Mouse (Mus musculus) midbrain, postnatal 0 days (tissue): Measurements from ENCODE around the gene Ndel1. TPM values are rescaled to one million over a fixed set of nuclear protein-coding genes. Genes with fewer than 3 reads are reported as not detected.
A peak's percentile ranks its signal among the peaks of the same experiment; 100 is the strongest.

Source experiments
- ATAC-seq: fragments of 200-750 bp; cut with Nextera tagmentation; 2 replicates; pipeline ENCODE4 v1.8.0; 2017; ENCODE audit warnings: moderate number of reproducible peaks, mild to moderate bottlenecking, moderate TSS enrichment, moderate library complexity; ENCODE audit not compliant: low FRiP score
- DNase-seq: peaks from one replicate; pipeline ENCODE4 v3.0.0-alpha.2; 2015; ENCODE audit warnings: low spot score
- H3K27ac ChIP-seq: fragments of 300-500 bp; sonication (generic); 2 replicates; pipeline ENCODE4 v1.5.1; 2014; ENCODE audit warnings: low read depth, mild to moderate bottlenecking, low read length, mixed read lengths
- H3K27me3 ChIP-seq: fragments of 300-500 bp; sonication (generic); 2 replicates; pipeline ENCODE4 v1.6.1; 2014; ENCODE audit warnings: low read length, control low read depth, mixed read lengths; ENCODE audit not compliant: insufficient read depth
- H3K36me3 ChIP-seq: fragments of 300-500 bp; sonication (generic); 2 replicates; pipeline ENCODE4 v1.6.1; 2014; ENCODE audit warnings: low read length, control low read depth, mixed read lengths; ENCODE audit not compliant: insufficient read depth
- H3K4me1 ChIP-seq: fragments of 300-500 bp; sonication (generic); 2 replicates; pipeline ENCODE4 v1.6.1; 2014; ENCODE audit warnings: mild to moderate bottlenecking, control low read depth, antibody characterized with exemption, low read length, mixed read lengths; ENCODE audit not compliant: insufficient read depth
- H3K4me2 ChIP-seq: fragments of 300-500 bp; sonication (generic); 2 replicates; pipeline ENCODE4 v1.6.1; 2014; ENCODE audit warnings: low read depth, mild to moderate bottlenecking, low read length, mixed read lengths; ENCODE audit not compliant: poor library complexity, severe bottlenecking
- H3K4me3 ChIP-seq: fragments of 300-500 bp; sonication (generic); 2 replicates; pipeline ENCODE4 v1.5.1; 2014; ENCODE audit warnings: low read depth, mild to moderate bottlenecking, low read length, moderate library complexity
- H3K9ac ChIP-seq: fragments of 300-500 bp; sonication (generic); replicated peaks from 2 replicates; pipeline ENCODE4 v1.6.1; 2014; ENCODE audit warnings: mild to moderate bottlenecking, low read length, moderate library complexity, mixed read lengths; ENCODE audit not compliant: poor library complexity, severe bottlenecking
- H3K9me3 ChIP-seq: fragments of 300-500 bp; sonication (generic); 2 replicates; pipeline ENCODE4 v1.6.1; 2016; ENCODE audit warnings: low read length, control low read depth
- CTCF ChIP-seq: IDR thresholded peaks from 2 replicates; pipeline ENCODE4 v1.5.1; 2016; ENCODE audit warnings: antibody characterized with exemption, mild to moderate bottlenecking
- WGBS: fragments of 180-500 bp; shearing (Covaris S2); extraction: QIAGEN DNeasy Blood & Tissue Kit; methylation state at CpG from one replicate; pipeline ENCODE4 v1.1.7; 2014; 5-methylcytosine and 5-hydroxymethylcytosine counted together
- polyA plus RNA-seq: library from polyadenylated mRNA; unstranded; fragments of >200 nt; fragmentation: Nextera tagmentation; extraction: Ambion mirVana; gene quantifications from 2 replicates; pipeline ENCODE4 v1.2.1, GENCODE M21; 2015
- total RNA-seq: library from RNA; depleted of rRNA; stranded (reverse); fragments of >200 nt; gene quantifications from 2 replicates; pipeline ENCODE4 v1.2.3, GENCODE M21; 2014

Gene Ndel1
- total and polyA plus RNA-seq, 2 experiments from 2014 or later, result 112 to 114 TPM

DNA sequence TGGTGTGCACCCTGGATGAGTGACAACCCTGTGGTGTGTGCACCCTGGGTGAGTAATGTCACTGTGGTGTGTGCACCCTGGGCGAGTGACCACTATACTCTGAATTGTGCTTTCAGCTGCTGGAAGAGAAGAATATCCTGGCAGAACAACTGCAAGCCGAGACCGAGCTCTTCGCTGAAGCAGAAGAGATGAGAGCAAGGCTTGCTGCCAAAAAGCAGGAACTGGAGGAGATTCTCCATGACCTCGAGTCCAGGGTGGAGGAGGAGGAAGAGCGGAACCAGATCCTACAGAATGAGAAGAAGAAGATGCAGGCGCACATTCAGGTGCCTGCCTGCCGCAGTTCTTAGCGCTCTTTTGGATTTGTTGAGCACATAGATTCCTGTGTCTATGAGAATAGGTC lies 84.4 kb downstream of the Ndel1 start:
- Histone ChIP-seq H3K4me2 (no peak overlapping the region), H3K9me3 (no peaks in the 10 kb centered on the region), H3K9ac (no peak overlapping the region), H3K4me1 (no peaks in the 10 kb centered on the region), H3K27me3 (no peaks in the 10 kb centered on the region), H3K27ac (no peak overlapping the region), H3K4me3 (no peak overlapping the region), H3K36me3 (peaks cover 85% of the 10 kb centered on the region)
- DNase-seq (no peak), ATAC-seq (no peak)
- TF ChIP-seq CTCF, result no peak
- 89% methylated on average over 9 of the region's 9 CpGs for WGBS

DNA sequence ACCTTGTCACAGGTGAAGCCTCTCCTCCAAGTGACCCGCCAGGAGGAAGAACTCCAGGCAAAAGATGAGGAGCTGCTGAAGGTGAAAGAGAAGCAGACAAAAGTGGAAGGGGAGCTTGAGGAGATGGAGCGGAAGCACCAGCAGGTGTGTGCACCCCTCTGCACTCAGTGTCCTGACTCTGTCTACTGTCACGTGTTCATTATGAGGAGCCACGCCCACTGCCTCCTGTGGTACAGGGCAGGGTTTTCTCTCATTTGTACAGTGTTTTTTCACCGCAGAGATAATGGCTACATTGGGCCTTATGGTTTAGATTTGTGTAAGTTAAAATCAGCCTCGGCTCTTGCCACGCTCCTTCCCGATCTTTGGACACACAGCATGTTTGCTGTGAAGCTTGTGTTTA lies 85.8 kb downstream of the Ndel1 start:
- Histone ChIP-seq H3K27me3 (no peaks in the 10 kb centered on the region), H3K4me1 (no peaks in the 10 kb centered on the region), H3K9ac (no peak overlapping the region), H3K27ac (no peak overlapping the region), H3K4me2 (no peak overlapping the region), H3K9me3 (no peaks in the 10 kb centered on the region), H3K4me3 (no peak overlapping the region), H3K36me3 (peaks cover 79% of the 10 kb centered on the region)
- WGBS, result 84% methylated on average over 8 of the region's 8 CpGs
- no peak for DNase-seq
- ATAC-seq, result no peak
- no peak for TF ChIP-seq CTCF

GRCm38 (mm10) chr11:68782336-68782735 lies 89.3 kb downstream of the Ndel1 start:
- no peak for TF ChIP-seq CTCF
- Histone ChIP-seq H3K9me3 (no peaks in the 10 kb centered on the region), H3K27ac (no peak overlapping the region), H3K4me3 (no peak overlapping the region), H3K36me3 (peaks cover 57% of the 10 kb centered on the region), H3K4me2 (no peak overlapping the region), H3K9ac (no peak overlapping the region), H3K27me3 (no peaks in the 10 kb centered on the region), H3K4me1 (no peaks in the 10 kb centered on the region)
- ATAC-seq, result no peak
- 91% methylated on average over 9 of the region's 9 CpGs for WGBS
- DNase-seq, result no peak

GRCm38 (mm10) chr11:68780466-68781114 lies 91.1 kb downstream of the Ndel1 start:
- Histone ChIP-seq H3K9me3 (no peaks in the 10 kb centered on the region), H3K4me2 (no peak overlapping the region), H3K4me1 (no peaks in the 10 kb centered on the region), H3K27me3 (no peaks in the 10 kb centered on the region), H3K9ac (no peak overlapping the region), H3K27ac (no peak overlapping the region), H3K4me3 (no peak overlapping the region), H3K36me3 (peaks cover 53% of the 10 kb centered on the region)
- DNase-seq, result no peak
- no peak for TF ChIP-seq CTCF
- 86% methylated on average over 14 of the region's 14 CpGs for WGBS
- ATAC-seq, result no peak

DNA sequence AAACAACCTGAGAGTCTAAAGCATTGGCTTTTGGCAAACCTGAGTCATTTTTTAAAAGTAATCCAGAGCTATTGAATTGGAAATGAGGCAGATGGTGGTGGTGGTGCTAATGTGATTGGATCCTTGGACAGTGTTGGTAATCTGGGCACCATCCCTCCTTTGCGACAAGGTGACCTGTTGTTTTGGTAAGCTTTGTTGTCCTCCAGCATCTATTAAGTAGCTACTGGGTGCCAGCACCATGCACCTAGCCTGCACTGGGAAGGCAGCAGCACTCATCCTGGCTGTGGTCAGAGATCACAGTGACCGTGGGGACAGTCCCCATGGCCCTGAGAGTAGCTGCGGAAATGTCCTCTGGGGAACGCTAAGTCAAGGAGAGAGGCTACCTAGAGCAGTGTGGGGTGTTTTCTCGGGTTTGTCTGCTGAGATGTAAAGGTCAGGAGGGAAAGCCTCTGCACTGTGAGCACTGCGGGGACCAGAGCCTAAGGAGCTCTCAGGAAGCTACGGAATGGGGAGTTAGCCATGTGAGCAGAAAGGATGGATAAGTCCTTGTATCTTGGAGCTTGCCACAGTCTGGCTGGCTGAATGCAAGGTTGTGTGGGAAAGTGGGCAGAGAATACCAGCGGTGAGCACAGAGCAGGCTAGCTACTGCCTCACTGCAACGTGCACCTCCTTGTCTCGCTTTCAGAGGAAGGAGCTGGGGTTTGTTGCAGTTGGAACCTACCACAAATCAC lies 91.8 kb downstream of the Ndel1 start:
- H3K9me3 ChIP-seq, result no peaks in the 10 kb centered on the region
- H3K4me3 ChIP-seq, result no peak overlapping the region
- no peak for TF ChIP-seq CTCF
- peaks cover 48% of the 10 kb centered on the region for H3K36me3 ChIP-seq
- DNase-seq (no peak), ATAC-seq (no peak)
- H3K4me2 ChIP-seq, result no peak overlapping the region
- H3K4me1 ChIP-seq, result no peaks in the 10 kb centered on the region
- no peaks in the 10 kb centered on the region for H3K27me3 ChIP-seq
- 77% methylated on average over 10 of the region's 10 CpGs for WGBS
- 0 out of 2 replicates have a peak overlapping the region, but pooled peaks have one; percentile 12 for H3K27ac ChIP-seq
- no peak overlapping the region for H3K9ac ChIP-seq

- no peak for TF ChIP-seq CTCF
- ATAC-seq, result no peak
- Histone ChIP-seq H3K4me3 (no peak overlapping the region), H3K9ac (no peak overlapping the region), H3K27ac (no peak overlapping the region), H3K9me3 (no peaks in the 10 kb centered on the region), H3K27me3 (no peaks in the 10 kb centered on the region), H3K4me2 (no peak overlapping the region), H3K36me3 (peaks cover 45% of the 10 kb centered on the region), H3K4me1 (no peaks in the 10 kb centered on the region)
- no peak for DNase-seq
Measured at GRCm38 (mm10) chr11:68778855-68779254, 92.8 kb downstream of the Ndel1 start.
